Mouse (Mus musculus) kidney, adult 2 months (tissue): ENCODE results near the gene Gpc5.

ENCODE experiments used
- CTCF ChIP-seq: fragments of 200-500 bp; conservative IDR thresholded peaks from 2 replicates; pipeline ENCODE4 v1.5.1; 2011; ENCODE audit warnings: low read depth, mild to moderate bottlenecking, control low read depth, low read length, moderate library complexity, mixed read lengths; ENCODE audit not compliant: insufficient read depth, insufficient read length
- POLR2A ChIP-seq: fragments of 200-500 bp; IDR thresholded peaks from one replicate; pipeline ENCODE4 v1.6.1; 2011; ENCODE audit warnings: low read depth, low read length, control low read depth

GRCm38 (mm10) chr14:115369611-115370167 lies 277.7 kb downstream of the Gpc5 start:
- TF ChIP-seq CTCF: no peak
- no peak for TF ChIP-seq POLR2A
